Mouse (Mus musculus): Measurements from ENCODE around the gene Cox7a1.
"Not testable (repeated sequence)": the region's sequence is repeated elsewhere in the genome, so short reads cannot be mapped to it uniquely, and the experiment has no call there.

DNA sequence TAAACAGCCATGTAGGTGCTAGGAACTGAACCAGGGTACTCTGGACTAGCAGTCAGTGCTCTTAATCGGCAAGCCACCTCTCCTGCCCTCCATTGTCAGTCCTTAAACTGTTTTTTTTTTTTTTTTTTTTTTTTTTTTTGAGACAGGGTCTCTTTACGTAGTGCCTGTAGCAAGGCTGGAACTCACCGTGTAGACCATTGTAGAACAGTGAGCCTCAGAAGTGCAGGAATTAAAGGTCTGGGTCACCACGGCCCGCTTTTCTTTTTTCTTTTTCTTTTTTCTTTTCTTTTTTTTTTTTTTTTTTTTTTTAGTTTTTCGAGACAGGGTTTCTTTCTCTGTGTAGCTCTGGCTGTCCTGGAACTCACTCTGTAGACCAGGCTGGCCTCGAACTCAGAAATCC, 755 bp upstream of the Cox7a1 start:
- TF ChIP-seq POLR2A (IDR thresholded peaks at IDR 0.05; ENCODE audit: borderline replicate concordance, control insufficient read depth, low read depth, low read length); CTCF (IDR thresholded peaks at IDR 0.05; ENCODE audit: control insufficient read depth, insufficient read depth, low read length): not testable (repeated sequence)
